Mouse (Mus musculus) fibroblast of lung, adult 2 months (primary cell): ENCODE data around the gene Lipt2.

ENCODE experiments used
- DNase-seq: peaks from one replicate; pipeline ENCODE4 v3.0.0-alpha.2; 2011; ENCODE audit warnings: low read depth

Lipt2 gene

GRCm38 (mm10) chr7:100176269-100176668 is 17.2 kb downstream of the Lipt2 start, which contains the start of gene Kcne3:
Kcne3 (plus strand) TSS chr7:100176502.
- no peak for DNase-seq

- no peak for DNase-seq
Observed at GRCm38 (mm10) chr7:100178016-100178890, 19.2 kb downstream of the Lipt2 start.

GRCm38 (mm10) chr7:100178891-100179233 is 19.8 kb downstream of the Lipt2 start:
- no peak for DNase-seq

GRCm38 (mm10) chr7:100179394-100179793 is 20.3 kb downstream of the Lipt2 start:
- no peak for DNase-seq

- no peak for DNase-seq
Observed at GRCm38 (mm10) chr7:100179836-100180407, 20.8 kb downstream of the Lipt2 start.

GRCm38 (mm10) chr7:100181176-100181575 is 22.1 kb downstream of the Lipt2 start:
- no peak for DNase-seq

- DNase-seq: no peak
Observed at GRCm38 (mm10) chr7:100181614-100182013, 22.5 kb downstream of the Lipt2 start.

- no peak for DNase-seq
Observed at GRCm38 (mm10) chr7:100182388-100182787, 23.3 kb downstream of the Lipt2 start.

DNA sequence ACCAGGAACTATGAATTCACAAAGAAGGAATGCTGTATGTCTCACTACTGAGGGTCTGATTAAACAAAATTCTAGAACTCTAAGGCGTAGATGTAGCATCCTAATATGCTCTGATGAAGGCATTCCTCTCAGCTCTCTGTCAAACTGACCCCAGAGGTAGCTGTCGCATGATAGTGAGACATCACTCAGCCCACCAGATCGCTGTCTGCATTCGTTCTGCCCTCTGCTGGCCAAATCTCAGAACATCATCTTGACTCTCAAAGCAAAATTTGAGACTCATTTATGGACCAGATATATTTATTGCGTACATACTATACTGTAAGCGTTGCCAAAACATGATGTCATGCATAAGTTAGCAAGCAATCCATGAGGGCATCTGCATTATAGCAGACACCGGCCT is 28.5 kb downstream of the Lipt2 start:
- no peak for DNase-seq

DNA sequence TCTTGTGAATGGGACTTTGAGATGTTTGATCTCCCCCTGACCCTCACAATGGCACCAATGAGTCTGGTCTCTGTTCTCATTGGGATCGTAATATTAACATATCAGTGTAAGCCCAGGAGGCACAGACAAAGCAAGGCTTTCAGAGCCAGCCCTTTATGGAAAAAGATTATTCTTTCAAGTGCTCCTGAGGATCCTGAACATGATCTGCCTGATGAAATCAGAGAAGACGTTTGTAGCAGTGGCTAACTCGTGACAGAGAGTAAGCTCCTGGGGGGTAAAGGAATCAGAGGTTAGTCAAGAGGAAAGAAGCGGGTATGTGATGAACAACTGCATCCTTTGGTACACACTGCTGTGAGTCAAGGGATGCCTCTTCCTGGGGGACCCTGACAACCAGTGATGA is 31.1 kb downstream of the Lipt2 start:
- DNase-seq: no peak

- no peak for DNase-seq
Observed at GRCm38 (mm10) chr7:100190778-100191177, 31.7 kb downstream of the Lipt2 start.

DNA sequence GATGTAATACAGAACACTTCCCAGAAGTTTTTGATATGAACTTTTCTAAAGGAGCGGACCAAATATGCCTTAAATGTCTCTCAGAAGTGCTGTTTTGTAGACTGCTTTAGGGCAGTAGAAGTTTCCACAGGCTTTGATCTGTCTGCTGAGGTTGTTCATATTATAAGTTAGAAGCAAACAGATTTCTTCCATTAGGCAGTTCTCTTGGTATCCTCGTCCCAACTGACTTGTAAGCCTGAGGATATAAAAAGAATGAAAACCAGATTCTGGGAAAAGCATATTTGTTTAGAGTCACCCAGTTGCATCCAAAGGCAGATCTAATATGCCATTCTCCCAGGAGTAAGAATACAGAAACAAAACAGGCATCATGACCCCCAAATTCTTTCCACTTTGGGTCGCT is 42.1 kb downstream of the Lipt2 start:
- no peak for DNase-seq

DNA sequence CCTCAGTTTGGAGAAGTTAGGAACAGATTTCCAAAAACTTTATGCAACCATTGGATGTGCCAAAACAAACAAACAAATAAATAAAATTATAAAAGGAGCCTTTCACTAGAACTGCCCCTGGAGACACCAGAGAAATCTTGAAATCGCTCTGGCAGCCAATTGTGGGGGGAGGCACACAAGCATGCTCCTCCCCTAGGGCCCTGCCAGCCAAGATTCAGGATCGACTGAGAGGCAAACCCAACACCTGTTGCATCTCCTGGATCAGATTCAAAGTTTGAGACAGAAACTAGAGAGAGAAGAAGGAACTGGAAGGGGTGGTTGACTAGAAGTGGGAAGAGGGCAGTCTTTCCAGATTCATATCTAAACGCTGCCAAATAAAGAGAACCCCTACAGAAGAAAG is 44.5 kb downstream of the Lipt2 start:
- DNase-seq: no peak

- no peak for DNase-seq
Observed at GRCm38 (mm10) chr7:100204871-100205270, 45.8 kb downstream of the Lipt2 start.

DNA sequence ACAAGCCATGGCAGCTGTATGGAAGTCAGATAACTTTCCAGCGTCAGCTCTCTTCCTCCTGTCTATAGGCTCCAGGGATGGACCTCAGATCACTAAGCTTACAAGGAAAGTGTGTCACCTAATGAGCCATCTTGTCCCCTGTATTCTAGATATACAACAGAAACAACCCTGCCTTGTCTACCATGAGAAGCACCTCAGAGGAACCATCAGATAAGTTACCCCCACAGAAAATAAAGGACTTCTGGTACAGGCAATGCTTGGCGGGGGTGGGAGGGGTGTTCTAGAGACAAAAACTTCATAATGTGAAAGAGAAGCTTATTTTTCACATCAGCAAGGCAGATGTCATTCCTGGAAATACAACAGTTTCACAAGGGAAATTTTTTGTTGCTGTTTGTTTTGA is 47.1 kb downstream of the Lipt2 start:
- no peak for DNase-seq

GRCm38 (mm10) chr7:100207886-100208285 is 48.8 kb downstream of the Lipt2 start:
- no peak for DNase-seq
